Mouse (Mus musculus) MEL (cell line): Measurements from ENCODE around the gene Klk9. TPM values are rescaled to one million over a fixed set of nuclear protein-coding genes. Genes with fewer than 3 reads are reported as not detected.

Source experiments
- DNase-seq: peaks from one replicate; pipeline ENCODE4 v3.0.0; 2011; ENCODE audit warnings: low read depth, low spot score
- H3K27ac ChIP-seq: 2 replicates; pipeline ENCODE4 v1.5.1; 2012; ENCODE audit warnings: low read depth, mild to moderate bottlenecking, control low read depth, low read length, moderate library complexity; ENCODE audit not compliant: control insufficient read depth
- H3K27me3 ChIP-seq, 2 experiments: fragments of 150-350 bp in 1 of 2; sonication (generic) in 1 of 2; 2 replicates each; pipeline ENCODE4 v1.6.1; 2012; ENCODE audit warnings: low read length in 2 of 2, mild to moderate bottlenecking in 2 of 2, improper control_type of control experiment in 1 of 2, moderate library complexity in 1 of 2; ENCODE audit not compliant: insufficient read depth in 2 of 2, control insufficient read depth in 1 of 2
- H3K36me3 ChIP-seq, 2 experiments: 2 replicates each; pipeline ENCODE4 v1.6.1; 2012 to 2014; ENCODE audit warnings: low read length in 2 of 2, improper control_type of control experiment in 1 of 2, inconsistent platforms in 1 of 2, mild to moderate bottlenecking in 1 of 2; ENCODE audit not compliant: insufficient read depth in 2 of 2, control insufficient read depth in 1 of 2
- H3K4me1 ChIP-seq, 2 experiments: fragments of 150-350 bp in 1 of 2; sonication (generic) in 1 of 2; 2 replicates each; pipeline ENCODE4 v1.6.1; 2012; ENCODE audit warnings: low read length in 2 of 2, improper control_type of control experiment in 1 of 2, mild to moderate bottlenecking in 1 of 2; ENCODE audit not compliant: insufficient read depth in 2 of 2, control insufficient read depth in 1 of 2
- H3K4me3 ChIP-seq, 2 experiments: fragments of 150-350 bp in 1 of 2; sonication (generic) in 1 of 2; 2 replicates each; pipeline ENCODE4 v1.5.1; 2012; ENCODE audit warnings: low read depth in 2 of 2, low read length in 2 of 2, mild to moderate bottlenecking in 2 of 2, moderate library complexity in 2 of 2, control low read depth in 1 of 2, improper control_type of control experiment in 1 of 2; ENCODE audit not compliant: control insufficient read depth in 1 of 2, insufficient read depth in 1 of 2
- H3K79me2 ChIP-seq: 2 replicates; pipeline ENCODE4 v1.6.1; 2012; ENCODE audit warnings: mild to moderate bottlenecking, low read length, moderate library complexity; ENCODE audit not compliant: control insufficient read depth, poor library complexity, insufficient read depth
- H3K9ac ChIP-seq: 2 replicates; pipeline ENCODE4 v1.6.1; 2012; ENCODE audit warnings: low read depth, mild to moderate bottlenecking, control low read depth, low read length, moderate library complexity; ENCODE audit not compliant: control insufficient read depth, poor library complexity, severe bottlenecking
- H3K9me3 ChIP-seq: fragments of 150-350 bp; sonication (generic); replicated peaks from 2 replicates; pipeline ENCODE4 v1.6.1; 2012; ENCODE audit warnings: mild to moderate bottlenecking, low read length, improper control_type of control experiment, moderate library complexity; ENCODE audit not compliant: insufficient read depth
- BHLHE40 ChIP-seq: IDR thresholded peaks from 2 replicates; pipeline ENCODE4 v1.6.1; 2012; ENCODE audit warnings: low read depth, mild to moderate bottlenecking, inconsistent platforms, low read length, improper control_type of control experiment, borderline replicate concordance
- CHD2 ChIP-seq: IDR thresholded peaks from 2 replicates; pipeline ENCODE4 v1.6.1; 2011; ENCODE audit warnings: low read length, improper control_type of control experiment
- ELF1 ChIP-seq: IDR thresholded peaks from 2 replicates; pipeline ENCODE4 v1.6.1; 2014; ENCODE audit warnings: low read depth, mild to moderate bottlenecking, inconsistent platforms, low read length, improper control_type of control experiment, moderate library complexity
- GATA1 ChIP-seq: IDR thresholded peaks from 2 replicates; pipeline ENCODE4 v1.6.1; 2011; ENCODE audit warnings: low read depth, low read length, improper control_type of control experiment
- HCFC1 ChIP-seq: IDR thresholded peaks from 2 replicates; pipeline ENCODE4 v1.6.1; 2012; ENCODE audit warnings: low read depth, mild to moderate bottlenecking, inconsistent platforms, low read length, improper control_type of control experiment, moderate library complexity
- JUND ChIP-seq: IDR thresholded peaks from 2 replicates; pipeline ENCODE4 v1.6.1; 2011; ENCODE audit warnings: low read depth, mild to moderate bottlenecking, improper control_type of control experiment, low read length
- KAT2A ChIP-seq: conservative IDR thresholded peaks from 2 replicates; pipeline ENCODE4 v1.6.1; 2012; ENCODE audit warnings: low read depth, low read length, improper control_type of control experiment, inconsistent platforms
- MAZ ChIP-seq: IDR thresholded peaks from 2 replicates; pipeline ENCODE4 v1.6.1; 2012; ENCODE audit warnings: low read depth, mild to moderate bottlenecking, inconsistent platforms, low read length, improper control_type of control experiment
- MXI1 ChIP-seq: IDR thresholded peaks from 2 replicates; pipeline ENCODE4 v1.6.1; 2011; ENCODE audit warnings: mild to moderate bottlenecking, low read depth, low read length, improper control_type of control experiment
- MYB ChIP-seq: IDR thresholded peaks from 2 replicates; pipeline ENCODE4 v1.6.1; 2011; ENCODE audit warnings: mild to moderate bottlenecking, low read depth, low read length, improper control_type of control experiment
- POLR2AphosphoS5 ChIP-seq: IDR thresholded peaks from 2 replicates; pipeline ENCODE4 v1.6.1; 2012; ENCODE audit warnings: low read depth, borderline replicate concordance, mild to moderate bottlenecking, inconsistent platforms, low read length, moderate library complexity, mixed read lengths
- RCOR1 ChIP-seq: IDR thresholded peaks from 2 replicates; pipeline ENCODE4 v1.6.1; 2012; ENCODE audit warnings: low read depth, mild to moderate bottlenecking, inconsistent platforms, low read length, improper control_type of control experiment
- SIN3A ChIP-seq: IDR thresholded peaks from 2 replicates; pipeline ENCODE4 v1.6.1; 2012; ENCODE audit warnings: low read length, improper control_type of control experiment, inconsistent platforms
- TAL1 ChIP-seq: IDR thresholded peaks from 2 replicates; pipeline ENCODE4 v1.6.1; 2012; ENCODE audit warnings: mild to moderate bottlenecking, inconsistent platforms, low read length, moderate library complexity, mixed read lengths
- TBP ChIP-seq: IDR thresholded peaks from 2 replicates; pipeline ENCODE4 v1.8.0; 2011; ENCODE audit warnings: low read depth, low read length, improper control_type of control experiment
- UBTF ChIP-seq: IDR thresholded peaks from 2 replicates; pipeline ENCODE4 v1.6.1; 2012; ENCODE audit warnings: low read depth, mild to moderate bottlenecking, inconsistent platforms, low read length, improper control_type of control experiment, moderate library complexity, borderline replicate concordance; ENCODE audit not compliant: insufficient read depth
- USF2 ChIP-seq, 2 experiments: IDR thresholded peaks; 2 replicates each; pipeline ENCODE4 v1.6.1; 2011 to 2012; ENCODE audit warnings: improper control_type of control experiment in 2 of 2, low read length in 2 of 2, borderline replicate concordance in 1 of 2, inconsistent platforms in 1 of 2, low read depth in 1 of 2, mild to moderate bottlenecking in 1 of 2; ENCODE audit not compliant: insufficient read depth in 1 of 2
- ZMIZ1 ChIP-seq: IDR thresholded peaks from 2 replicates; pipeline ENCODE4 v1.6.1; 2012; ENCODE audit warnings: low read depth, mild to moderate bottlenecking, inconsistent platforms, low read length, improper control_type of control experiment, moderate library complexity
- ZNF384 ChIP-seq: IDR thresholded peaks from 2 replicates; pipeline ENCODE4 v1.6.1; 2012; ENCODE audit warnings: low read depth, mild to moderate bottlenecking, inconsistent platforms, low read length, improper control_type of control experiment
- polyA plus RNA-seq, 2 experiments: library from polyadenylated mRNA; stranded (reverse) in 1 of 2; unstranded in 1 of 2; fragments of >175 nt in 1 of 2; fragments of >200 nt in 1 of 2; gene quantifications; 2 replicates each; pipeline versions ENCODE4 v1.2.1 to v1.2.4; 2012; ENCODE audit warnings: low replicate concordance in 2 of 2, low read depth in 1 of 2; ENCODE audit not compliant: insufficient read length in 2 of 2, insufficient read depth in 1 of 2, missing spikeins in 1 of 2
- total RNA-seq: library from RNA; depleted of rRNA; stranded (reverse); fragments of 300-350 nt; gene quantifications from 2 replicates; pipeline ENCODE4 v1.2.3, GENCODE M21; 2012

Klk9 gene
- total and polyA plus RNA-seq, 3 experiments: not detected

DNA sequence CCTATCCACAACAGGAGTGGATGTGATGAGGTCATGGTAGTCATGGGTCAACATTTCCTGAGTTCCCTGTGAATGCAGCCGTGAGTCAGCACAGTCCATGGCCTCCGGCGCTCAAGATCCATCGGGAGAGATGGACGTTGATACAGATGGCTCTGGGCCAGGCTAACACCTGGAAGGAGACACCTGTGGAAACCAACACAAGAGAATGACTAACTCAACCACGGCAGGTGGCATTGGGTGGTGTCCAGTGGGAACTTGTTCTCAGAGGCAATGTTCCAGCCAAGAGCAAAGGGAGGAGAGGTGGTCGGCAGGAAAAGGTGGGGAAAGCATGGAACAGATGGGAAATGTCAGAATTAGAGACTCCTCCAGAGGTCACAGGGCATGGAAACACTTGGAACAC lies 29.9 kb downstream of the Klk9 start:
- no peak overlapping the region for H3K27ac ChIP-seq
- H3K27me3 ChIP-seq: no peaks in the 10 kb centered on the region
- H3K4me1 ChIP-seq: no peaks in the 10 kb centered on the region
- no peak overlapping the region for H3K4me3 ChIP-seq
- DNase-seq: no peak
- H3K9me3 ChIP-seq: no peaks in the 10 kb centered on the region
- no peak overlapping the region for H3K9ac ChIP-seq
- no peaks in the 10 kb centered on the region for H3K36me3 ChIP-seq
- TF ChIP-seq HCFC1 (no peak), POLR2AphosphoS5 (no peak), MAZ (no peak), TBP (no peak), MYB (no peak), BHLHE40 (no peak), ELF1 (no peak), ZMIZ1 (no peak), JUND (no peak), UBTF (no peak), TAL1 (no peak), RCOR1 (no peak), ZNF384 (no peak), SIN3A (no peak), MXI1 (no peak), USF2 (IDR thresholded peaks at IDR 0.05; ENCODE audit: borderline replicate concordance in 1 of 2, insufficient read depth in 1 of 2, low read depth in 1 of 2, low read length in 2 of 2) (no peak)
- TF ChIP-seq, all 39 proteins: peak for 0
- no peaks in the 10 kb centered on the region for H3K79me2 ChIP-seq

GRCm38 (mm10) chr7:43824199-43824598 lies 32.5 kb downstream of the Klk9 start, which contains the start of gene Klk6:
Gene Klk6, plus strand, starts transcription at chr7:43824499.
- no peak for DNase-seq
- Histone ChIP-seq H3K27ac (no peak within 1 kb of the TSS), H3K27me3 (no peaks in the 10 kb centered on the region), H3K4me3 (no peak within 1 kb of the TSS), H3K9ac (no peak within 1 kb of the TSS), H3K4me1 (no peaks in the 10 kb centered on the region), H3K79me2 (no peaks in the 10 kb centered on the region), H3K36me3 (no peaks in the 10 kb centered on the region), H3K9me3 (no peaks in the 10 kb centered on the region)
- TF ChIP-seq CHD2: no peak
- TF ChIP-seq KAT2A: no peak
- TF ChIP-seq SIN3A: no peak
- TF ChIP-seq POLR2AphosphoS5: no peak
- TF ChIP-seq MYB: no peak
- no peak for TF ChIP-seq GATA1
